Mouse (Mus musculus): ENCODE results near the gene Aicda. TPM values are rescaled to one million over a fixed set of nuclear protein-coding genes. Genes with fewer than 3 reads are reported as not detected.
"Not testable (repeated sequence)": the region's sequence is repeated elsewhere in the genome, so short reads cannot be mapped to it uniquely, and the experiment has no call there.

The Aicda gene
- polyA plus RNA-seq, 1 experiment: 0.44 TPM

- WGBS: 6% methylated on average over 4 of the region's 4 CpGs
- TF ChIP-seq POLR2A (IDR thresholded peaks at IDR 0.05; ENCODE audit: low read depth, low read length) (no peak), CTCF (IDR thresholded peaks at IDR 0.05; ENCODE audit: extremely low read depth, insufficient read length, insufficient replicate concordance, low read depth, low read length) (no peak)
- Histone ChIP-seq H3K4me3 (ENCODE audit: low read depth, low read length) (no peak overlapping the region), H3K36me3 (ENCODE audit: control insufficient read depth, insufficient read depth, low read length) (no peaks in the 10 kb centered on the region), H3K27ac (ENCODE audit: insufficient read depth, low read depth, low read length) (no peak overlapping the region), H3K27me3 (ENCODE audit: control insufficient read depth, insufficient read depth, low read length) (no peaks in the 10 kb centered on the region), H3K4me1 (ENCODE audit: control insufficient read depth, insufficient read depth, insufficient read length, low read length) (no peaks in the 10 kb centered on the region)
Measured at GRCm38 (mm10) chr6:122532883-122533302, 20.7 kb upstream of the Aicda start.

DNA sequence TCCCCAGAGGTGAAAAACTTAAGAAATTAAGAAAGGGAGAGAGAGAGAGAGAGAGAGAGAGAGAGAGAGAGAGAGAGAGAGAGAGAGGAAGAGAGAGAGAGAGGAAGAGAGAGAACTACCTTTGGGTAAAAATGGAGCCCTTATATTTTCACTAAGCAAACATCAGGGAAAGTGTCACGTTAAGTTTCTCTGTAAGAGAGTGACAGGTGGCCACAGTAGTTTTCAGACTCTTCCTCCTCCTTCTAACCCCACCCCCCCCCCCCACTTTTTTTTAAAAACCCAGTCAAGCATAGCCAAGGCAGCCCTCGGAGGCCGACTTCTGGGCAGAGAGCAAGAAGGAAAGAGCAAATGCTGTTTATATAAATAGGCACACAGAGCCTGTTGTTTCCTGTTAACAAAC, 19.6 kb upstream of the Aicda start:
- TF ChIP-seq POLR2A (IDR thresholded peaks at IDR 0.05; ENCODE audit: low read depth, low read length): no peak
- TF ChIP-seq CTCF (IDR thresholded peaks at IDR 0.05; ENCODE audit: extremely low read depth, insufficient read length, insufficient replicate concordance, low read depth, low read length): no peak

DNA sequence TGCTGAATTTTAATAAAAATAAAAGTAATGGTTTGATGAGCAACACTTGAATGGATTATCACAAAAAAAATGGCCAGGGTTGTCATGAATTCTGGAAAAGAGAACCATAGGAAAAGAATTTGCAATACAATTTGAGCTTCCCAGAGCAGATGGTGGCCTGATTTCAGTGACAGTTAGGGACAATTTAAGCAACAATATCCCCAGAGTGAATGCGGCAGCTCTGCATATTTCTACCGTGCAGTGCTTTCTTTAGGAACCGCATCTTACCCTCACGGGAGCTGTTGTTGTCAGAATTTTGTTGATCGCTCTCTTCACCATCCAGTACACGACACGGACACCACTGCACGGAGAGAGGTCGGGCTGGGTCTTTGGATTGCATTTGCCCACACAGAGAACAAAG, 14.0 kb upstream of the Aicda start:
- Histone ChIP-seq H3K4me1 (ENCODE audit: control insufficient read depth, insufficient read depth, insufficient read length, low read length) (no peaks in the 10 kb centered on the region), H3K36me3 (ENCODE audit: control insufficient read depth, insufficient read depth, low read length) (no peaks in the 10 kb centered on the region), H3K4me3 (ENCODE audit: low read depth, low read length) (no peak overlapping the region), H3K27me3 (ENCODE audit: control insufficient read depth, insufficient read depth, low read length) (peaks cover 2% of the 10 kb centered on the region; the same call in 1 of the 2 replicates), H3K27ac (ENCODE audit: insufficient read depth, low read depth, low read length) (no peak overlapping the region)
- WGBS: 90% methylated on average over 9 of the region's 9 CpGs
- TF ChIP-seq POLR2A (IDR thresholded peaks at IDR 0.05; ENCODE audit: low read depth, low read length) (no peak), CTCF (IDR thresholded peaks at IDR 0.05; ENCODE audit: extremely low read depth, insufficient read length, insufficient replicate concordance, low read depth, low read length) (no peak)

More for the DNA sequence above, 19.6 kb upstream of the Aicda start:
- no peak overlapping the region for H3K4me3 ChIP-seq (ENCODE audit: low read depth, low read length)
- no peak overlapping the region for H3K27ac ChIP-seq (ENCODE audit: insufficient read depth, low read depth, low read length)
- no peaks in the 10 kb centered on the region for H3K4me1 ChIP-seq (ENCODE audit: control insufficient read depth, insufficient read depth, insufficient read length, low read length)
- 25% methylated on average over 3 of the region's 3 CpGs for WGBS
- H3K27me3 ChIP-seq (ENCODE audit: control insufficient read depth, insufficient read depth, low read length): no peaks in the 10 kb centered on the region
- no peaks in the 10 kb centered on the region for H3K36me3 ChIP-seq (ENCODE audit: control insufficient read depth, insufficient read depth, low read length)

DNA sequence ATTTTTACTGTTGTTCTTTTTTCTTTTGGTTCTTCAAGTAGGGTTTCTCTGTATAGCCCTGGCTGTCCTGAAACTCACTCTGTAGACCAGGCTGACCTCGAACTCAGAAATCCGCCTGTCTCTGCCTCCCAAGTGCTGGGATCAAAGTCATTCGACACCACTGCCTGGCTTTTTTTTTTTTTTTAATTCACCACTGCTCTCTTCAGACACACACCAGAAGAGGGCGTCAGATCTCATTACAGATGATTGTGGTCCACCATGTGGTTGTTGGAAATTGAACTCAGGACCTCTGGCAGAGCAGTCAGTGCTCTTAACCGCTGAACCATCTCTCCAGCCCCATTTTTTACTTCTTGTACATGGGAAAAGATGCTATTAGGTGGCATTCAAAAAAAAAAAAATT, 11.1 kb upstream of the Aicda start:
- not testable (repeated sequence) for H3K27ac ChIP-seq (ENCODE audit: insufficient read depth, low read depth, low read length); H3K36me3 ChIP-seq (ENCODE audit: control insufficient read depth, insufficient read depth, low read length); H3K4me3 ChIP-seq (ENCODE audit: low read depth, low read length); H3K4me1 ChIP-seq (ENCODE audit: control insufficient read depth, insufficient read depth, insufficient read length, low read length); H3K27me3 ChIP-seq (ENCODE audit: control insufficient read depth, insufficient read depth, low read length)
- 71% methylated on average over 5 of the region's 5 CpGs for WGBS

DNA sequence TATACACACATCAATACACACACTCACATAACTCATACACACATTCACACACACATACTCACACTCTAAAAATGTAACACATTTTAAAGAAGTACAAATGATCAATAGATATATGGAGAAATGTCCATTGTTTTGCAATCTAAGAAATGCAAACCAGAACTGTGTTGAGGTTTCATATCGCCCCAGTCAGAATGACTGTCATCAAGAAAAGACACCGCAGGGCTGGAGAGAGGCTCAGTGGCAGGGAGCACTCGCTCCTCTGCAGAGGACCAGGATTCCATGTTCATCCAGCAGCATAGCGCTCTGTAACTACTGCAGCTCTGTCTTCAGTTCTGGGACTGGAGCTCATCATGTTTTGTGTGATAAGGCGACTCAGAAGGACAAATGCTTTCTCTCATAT, 10.0 kb upstream of the Aicda start:
- peaks cover 2% of the 10 kb centered on the region; the same call in 1 of the 2 replicates for H3K27me3 ChIP-seq (ENCODE audit: control insufficient read depth, insufficient read depth, low read length)
- H3K4me3 ChIP-seq (ENCODE audit: low read depth, low read length): no peak overlapping the region
- H3K27ac ChIP-seq (ENCODE audit: insufficient read depth, low read depth, low read length): no peak overlapping the region
- TF ChIP-seq POLR2A (IDR thresholded peaks at IDR 0.05; ENCODE audit: low read depth, low read length): no peak
- TF ChIP-seq CTCF (IDR thresholded peaks at IDR 0.05; ENCODE audit: extremely low read depth, insufficient read length, insufficient replicate concordance, low read depth, low read length): no peak
- 73% methylated on average over 5 of the region's 5 CpGs for WGBS
- no peaks in the 10 kb centered on the region for H3K4me1 ChIP-seq (ENCODE audit: control insufficient read depth, insufficient read depth, insufficient read length, low read length)
- H3K36me3 ChIP-seq (ENCODE audit: control insufficient read depth, insufficient read depth, low read length): no peaks in the 10 kb centered on the region

GRCm38 (mm10) chr6:122544672-122545071, 8.9 kb upstream of the Aicda start:
- Histone ChIP-seq H3K36me3 (ENCODE audit: control insufficient read depth, insufficient read depth, low read length) (no peaks in the 10 kb centered on the region), H3K4me1 (ENCODE audit: control insufficient read depth, insufficient read depth, insufficient read length, low read length) (no peaks in the 10 kb centered on the region), H3K4me3 (ENCODE audit: low read depth, low read length) (no peak overlapping the region), H3K27me3 (ENCODE audit: control insufficient read depth, insufficient read depth, low read length) (peaks cover 2% of the 10 kb centered on the region; the same call in 1 of the 2 replicates), H3K27ac (ENCODE audit: insufficient read depth, low read depth, low read length) (no peak overlapping the region)
- TF ChIP-seq CTCF (IDR thresholded peaks at IDR 0.05; ENCODE audit: extremely low read depth, insufficient read length, insufficient replicate concordance, low read depth, low read length): no peak
- TF ChIP-seq POLR2A (IDR thresholded peaks at IDR 0.05; ENCODE audit: low read depth, low read length): no peak
- 86% methylated on average over 1 of the region's 1 CpGs for WGBS

DNA sequence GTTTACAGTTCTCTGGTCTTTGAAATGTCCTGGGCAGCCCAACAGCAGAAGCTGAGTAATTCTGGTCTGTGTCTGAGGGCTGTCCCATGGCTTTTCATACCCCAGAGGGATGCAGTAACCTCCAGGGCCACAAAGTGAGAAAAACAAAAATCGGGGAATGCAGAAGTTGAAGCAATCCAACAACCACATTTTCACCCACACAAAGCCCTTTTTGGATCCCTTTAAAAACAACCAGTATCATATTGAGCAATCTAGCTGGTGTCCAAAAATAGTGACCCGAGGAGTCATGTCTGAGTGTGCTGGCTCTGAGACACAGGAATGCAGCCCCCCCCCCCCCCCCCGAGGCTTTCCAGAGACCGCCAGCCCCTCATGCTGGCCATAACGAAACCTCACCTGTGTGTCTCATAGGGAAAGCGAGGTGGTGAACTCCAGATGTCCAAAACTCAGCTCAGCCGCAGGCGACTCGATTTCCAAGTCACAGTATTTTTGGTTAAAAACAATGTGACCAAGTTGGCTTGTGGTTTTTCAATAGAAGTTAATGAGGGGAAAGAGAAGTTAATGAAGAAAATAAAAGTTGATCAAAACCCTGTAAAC, 8.2 kb upstream of the Aicda start:
- no peak for TF ChIP-seq CTCF (IDR thresholded peaks at IDR 0.05; ENCODE audit: extremely low read depth, insufficient read length, insufficient replicate concordance, low read depth, low read length)
- no peak for TF ChIP-seq POLR2A (IDR thresholded peaks at IDR 0.05; ENCODE audit: low read depth, low read length)
- no peak overlapping the region for H3K27ac ChIP-seq (ENCODE audit: insufficient read depth, low read depth, low read length)
- WGBS: 72% methylated on average over 9 of the region's 9 CpGs

More for the DNA sequence above, 8.2 kb upstream of the Aicda start:
- Histone ChIP-seq H3K4me1 (ENCODE audit: control insufficient read depth, insufficient read depth, insufficient read length, low read length) (no peaks in the 10 kb centered on the region), H3K4me3 (ENCODE audit: low read depth, low read length) (no peak overlapping the region), H3K27me3 (ENCODE audit: control insufficient read depth, insufficient read depth, low read length) (peaks cover 2% of the 10 kb centered on the region; the same call in 1 of the 2 replicates), H3K36me3 (ENCODE audit: control insufficient read depth, insufficient read depth, low read length) (no peaks in the 10 kb centered on the region)
